Mouse (Mus musculus): ENCODE measurements around the gene Dcpp1. TPM values are rescaled to one million over a fixed set of nuclear protein-coding genes. Genes with fewer than 3 reads are reported as not detected.

Gene Dcpp1
- polyA plus RNA-seq (2017; shearing (Covaris generic)), result not detected

GRCm38 (mm10) chr17:23880576-23880975 lies at the start of gene Dcpp1, which contains the start of gene Dcpp2:
Dcpp1 (plus strand) TSS chr17:23880876.
Dcpp2 (plus strand) TSS chr17:23880880.

DNA sequence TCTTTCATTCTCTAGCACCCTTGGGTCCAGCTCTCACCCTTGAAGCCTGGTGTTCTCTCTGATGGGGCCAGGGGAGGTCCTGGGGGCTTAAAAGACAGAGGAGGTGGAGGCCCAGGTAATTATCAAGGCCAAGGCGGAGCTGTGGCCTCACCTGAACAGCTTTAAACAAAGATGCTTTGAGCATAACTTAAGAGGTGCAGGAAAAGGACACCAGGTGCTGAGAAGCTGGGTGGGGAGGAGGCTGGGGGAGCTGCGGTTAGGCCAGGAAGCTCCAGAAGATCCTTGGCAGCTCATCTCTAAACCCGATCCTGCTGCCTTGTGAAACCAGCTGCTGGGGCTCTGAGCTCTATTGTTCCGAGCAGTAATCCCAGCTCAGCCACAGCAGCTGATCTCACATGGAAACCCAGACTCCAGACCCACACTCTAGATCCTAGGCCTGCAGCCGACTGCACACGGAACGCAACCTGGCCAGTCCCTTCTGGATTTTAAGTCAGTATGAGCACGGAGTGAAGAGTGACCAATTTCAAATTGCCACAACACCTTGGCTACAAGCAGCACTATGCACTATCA lies 44.6 kb upstream of the Dcpp1 start, which contains the start of gene Prss33:
Gene Prss33 (minus strand): TSS at position 51 of the 570 bp plus-strand sequence.

GRCm38 (mm10) chr17:23843812-23844273 lies 36.8 kb upstream of the Dcpp1 start, which contains the start of the genes Prss32 and Prss41:
Prss32 (plus strand) TSS chr17:23843855.
Prss41 (minus strand) TSS chr17:23844172.

GRCm38 (mm10) chr17:23867756-23868155 lies 12.9 kb upstream of the Dcpp1 start, which contains the start of gene Prss21:
Prss21 (plus strand) TSS chr17:23868056.

GRCm38 (mm10) chr17:23917158-23917557 lies 36.5 kb downstream of the Dcpp1 start, which contains the start of gene Dcpp3:
Dcpp3 (plus strand) TSS chr17:23917458.

Other genes starting within 250 kb of the Dcpp1 start
- gene Mmp25, start 235.6 kb upstream of the Dcpp1 start, polyA plus RNA-seq (2017; shearing (Covaris generic)), result 0.25 TPM
- gene Bicdl2, start 220.4 kb upstream of the Dcpp1 start, polyA plus RNA-seq (2017; shearing (Covaris generic)), result 0.19 TPM
- 46.6 TPM for gene Hcfc1r1, start 207.3 kb upstream of the Dcpp1 start, polyA plus RNA-seq (2017; shearing (Covaris generic))
- gene Thoc6, start 207.0 kb upstream of the Dcpp1 start, polyA plus RNA-seq (2017; shearing (Covaris generic)), result 21.0 TPM
- gene Tnfrsf12a, start 203.4 kb upstream of the Dcpp1 start, polyA plus RNA-seq (2017; shearing (Covaris generic)), result 20.5 TPM
- gene Cldn6, start 201.6 kb upstream of the Dcpp1 start, polyA plus RNA-seq (2017; shearing (Covaris generic)), result not detected
- not detected for gene Cldn9, start 196.8 kb upstream of the Dcpp1 start, polyA plus RNA-seq (2017; shearing (Covaris generic))
- not detected for gene 1520401A03Rik, start 158.1 kb upstream of the Dcpp1 start, polyA plus RNA-seq (2017; shearing (Covaris generic))
- gene Pkmyt1, start 154.5 kb upstream of the Dcpp1 start, polyA plus RNA-seq (2017; shearing (Covaris generic)), result 51.3 TPM
- gene Paqr4, start 140.0 kb upstream of the Dcpp1 start, polyA plus RNA-seq (2017; shearing (Covaris generic)), result 3.1 TPM
- 2.4 TPM for gene Kremen2, start 135.0 kb upstream of the Dcpp1 start, polyA plus RNA-seq (2017; shearing (Covaris generic))
- gene Flywch1, start 109.3 kb upstream of the Dcpp1 start, polyA plus RNA-seq (2017; shearing (Covaris generic)), result 25.6 TPM
- gene Flywch2, start 94.8 kb upstream of the Dcpp1 start, polyA plus RNA-seq (2017; shearing (Covaris generic)), result 1.7 TPM
- 1,161 TPM for gene Srrm2, start 90.3 kb upstream of the Dcpp1 start, polyA plus RNA-seq (2017; shearing (Covaris generic))
- 389 TPM for gene Elob, start 51.7 kb upstream of the Dcpp1 start, polyA plus RNA-seq (2017; shearing (Covaris generic))
- not detected for gene Prss33, start 44.8 kb upstream of the Dcpp1 start, polyA plus RNA-seq (2017; shearing (Covaris generic))
- not detected for gene Prss32, start 37.0 kb upstream of the Dcpp1 start, polyA plus RNA-seq (2017; shearing (Covaris generic))
- 3.6 TPM for gene Prss41, start 36.7 kb upstream of the Dcpp1 start, polyA plus RNA-seq (2017; shearing (Covaris generic))
- not detected for gene Prss21, start 12.8 kb upstream of the Dcpp1 start, polyA plus RNA-seq (2017; shearing (Covaris generic))
- not detected for gene Dcpp2, start within 50 bp of the Dcpp1 start, polyA plus RNA-seq (2017; shearing (Covaris generic))
- not detected for gene Dcpp3, start 36.6 kb downstream of the Dcpp1 start, polyA plus RNA-seq (2017; shearing (Covaris generic))
- gene Sbp, start 60.8 kb downstream of the Dcpp1 start, polyA plus RNA-seq (2017; shearing (Covaris generic)), result not detected
- not detected for gene Sbpl, start 74.4 kb downstream of the Dcpp1 start, polyA plus RNA-seq (2017; shearing (Covaris generic))
- 1.9 TPM for gene Prss30, start 99.7 kb downstream of the Dcpp1 start, polyA plus RNA-seq (2017; shearing (Covaris generic))
- not detected for gene Prss22, start 117.2 kb downstream of the Dcpp1 start, polyA plus RNA-seq (2017; shearing (Covaris generic))
- gene Prss27, start 157.3 kb downstream of the Dcpp1 start, polyA plus RNA-seq (2017; shearing (Covaris generic)), result not detected
- 22.5 TPM for gene Kctd5, start 192.6 kb downstream of the Dcpp1 start, polyA plus RNA-seq (2017; shearing (Covaris generic))

All from effector memory CD4-positive, alpha-beta T cell, adult 5 months (primary cell).